12 mouse cellular contexts compared by ENCODE assay signal in genomic region chr8:111801456-111801855, GRCm38 (mm10). TPM values are rescaled to one million over a fixed set of nuclear protein-coding genes. Genes with fewer than 3 reads are reported as not detected.
DNase-seq lines count a peak whose midpoint lies in the region; ATAC-seq and TF ChIP-seq lines count a peak whose summit lies in the region.
"Had no signal": no experiment of that assay in that cellular context is flagged by ENCODE, and none has a peak within 500 bp of the region (broad histone marks: within the 10 kb centered on the region; RNA-seq: fewer than 3 reads in every experiment).

No protein-coding gene starts in this region.

- H3K36me3 ChIP-seq in intestine, embryonic 14.5 days (ENCODE audit: control insufficient read depth, insufficient read depth, low read length): peaks cover 13% of the 10 kb centered on the region; the same call in 1 of the 2 replicates
- H3K36me3 ChIP-seq in intestine, postnatal 0 days (ENCODE audit: control insufficient read depth, insufficient read depth): 0 out of 2 replicates have a peak, but pooled peaks cover 3% of the 10 kb centered on the region

- TF ChIP-seq CTCF in intestine, postnatal 0 days (IDR thresholded peaks at IDR 0.05; ENCODE audit: low read depth): no peak
- TF ChIP-seq CTCF in layer of hippocampus, adult 2 months (conservative IDR thresholded peaks at IDR 0.05): no peak

- H3K27me3 ChIP-seq in intestine, embryonic 14.5 days (replicated peaks; ENCODE audit: control insufficient read depth, insufficient read depth, low read length): no peaks in the 10 kb centered on the region
- no peaks in the 10 kb centered on the region for H3K27me3 ChIP-seq in intestine, postnatal 0 days (replicated peaks; ENCODE audit: control insufficient read depth, insufficient read depth, low read length)

- no peak overlapping the region for H3K4me3 ChIP-seq in intestine, embryonic 14.5 days (ENCODE audit: low read depth, low read length)
- H3K4me3 ChIP-seq in intestine, postnatal 0 days (ENCODE audit: low read depth, low read length): no peak overlapping the region
- H3K4me3 ChIP-seq in layer of hippocampus, adult 2 months: no peak overlapping the region
- H3K4me3 ChIP-seq: left cerebral cortex, adult 2 months had no signal

- no peak overlapping the region for H3K4me2 ChIP-seq in intestine, embryonic 14.5 days (ENCODE audit: low read length)
- no peak overlapping the region for H3K4me2 ChIP-seq in intestine, postnatal 0 days (replicated peaks; ENCODE audit: low read depth)

- no peak for DNase-seq in intestine, embryonic 14.5 days (ENCODE audit: low spot score)
- DNase-seq in 3T3-L1 (ENCODE audit: low read depth, low spot score) (peak; percentile 22), adipocyte (ENCODE audit: low spot score) (no peak)
- peak; percentile 46 for DNase-seq in embryo, embryonic 10.5 days (ENCODE audit: low spot score)
- peak; percentile 37 for DNase-seq in heart, postnatal 4 days
- DNase-seq in layer of hippocampus, adult 2 months (ENCODE audit: low spot score in 2 of 2): no peak
- no peak for DNase-seq in urinary bladder, postnatal 4 days (ENCODE audit: low spot score in 2 of 2)
- DNase-seq: retina, postnatal 1 day had no signal

- H3K27ac ChIP-seq in intestine, embryonic 14.5 days (ENCODE audit: low read depth): peak overlapping the region; percentile 64; the same call in 1 of the 2 replicates
- H3K27ac ChIP-seq in intestine, postnatal 0 days (ENCODE audit: low read depth, low read length): no peak overlapping the region
- no peak overlapping the region for H3K27ac ChIP-seq in layer of hippocampus, adult 2 months
- H3K27ac ChIP-seq: left cerebral cortex, adult 2 months had no signal

- no peak overlapping the region for H3K9ac ChIP-seq in intestine, embryonic 14.5 days (ENCODE audit: low read length)
- H3K9ac ChIP-seq in intestine, postnatal 0 days (ENCODE audit: low read depth, low read length): no peak overlapping the region

- no peaks in the 10 kb centered on the region for H3K9me3 ChIP-seq in intestine, embryonic 14.5 days (ENCODE audit: control insufficient read depth, low read length)
- H3K9me3 ChIP-seq in intestine, postnatal 0 days (ENCODE audit: control insufficient read depth): no peaks in the 10 kb centered on the region

- H3K4me1 ChIP-seq in intestine, embryonic 14.5 days (replicated peaks; ENCODE audit: control insufficient read depth, insufficient read depth, low read length): no peaks in the 10 kb centered on the region; the same call in 1 of the 2 replicates
- H3K4me1 ChIP-seq in intestine, postnatal 0 days (replicated peaks; ENCODE audit: control insufficient read depth, insufficient read depth, low read length): no peaks in the 10 kb centered on the region

- 48% methylated on average over 6 of the region's 6 CpGs for WGBS in intestine, embryonic 14.5 days
- WGBS in intestine, postnatal 0 days: 64% methylated on average over 6 of the region's 6 CpGs

- ATAC-seq in intestine, embryonic 14.5 days (replicated peaks; ENCODE audit: low FRiP score, low TSS enrichment, low read depth): no peak
- ATAC-seq in intestine, postnatal 0 days: no peak

RNA-seq across cellular contexts. Expression of gene Cfdp1, which starts 52.6 kb away (rescaled TPM):
- polyA plus RNA-seq in intestine, embryonic 14.5 days (2014; fragmentation: Nextera tagmentation; extraction: Ambion mirVana): 166 and 198 TPM in 2 replicates
- 87.2 and 89.5 TPM in 2 replicates for polyA plus RNA-seq in intestine, postnatal 0 days (2015; fragmentation: Nextera tagmentation; extraction: Ambion mirVana)
- 10 to 100 TPM; 54.4 to 60.3 TPM for total RNA-seq in heart, postnatal 4 days (2021)
- 10 to 100 TPM; 76.3 to 81.2 TPM for total RNA-seq in layer of hippocampus, adult 2 months (2021)

RNA-seq across cellular contexts. Expression of gene Bcar1, which starts 57.8 kb away (rescaled TPM):
- 50.2 and 54.2 TPM in 2 replicates for polyA plus RNA-seq in intestine, embryonic 14.5 days (2014; fragmentation: Nextera tagmentation; extraction: Ambion mirVana)
- 38.8 and 41.1 TPM in 2 replicates for polyA plus RNA-seq in intestine, postnatal 0 days (2015; fragmentation: Nextera tagmentation; extraction: Ambion mirVana)
- 10 to 100 TPM; 62.7 to 65.0 TPM for total RNA-seq in heart, postnatal 4 days (2021)
- total RNA-seq in layer of hippocampus, adult 2 months (2021): 10 to 100 TPM; 66.1 to 69.7 TPM
- total RNA-seq: granulocyte monocyte progenitor cell, adult 5-6 weeks; megakaryocyte-erythroid progenitor cell, adult 5-6 weeks had no signal

Comparison
In these comparisons a context has a peak if more than half of its experiments do, and no peak if none do; other contexts are left out.
1. DNase-seq: peak in 3T3-L1 (single experiment), embryo, embryonic 10.5 days (single experiment) and heart, postnatal 4 days (single experiment); none in intestine, embryonic 14.5 days (single experiment), layer of hippocampus, adult 2 months (0 of 2), urinary bladder, postnatal 4 days (0 of 2) and adipocyte (single experiment).